Mouse (Mus musculus): ENCODE measurements around the gene Hist1h2bb. TPM values are rescaled to one million over a fixed set of nuclear protein-coding genes. Genes with fewer than 3 reads are reported as not detected.

Hist1h2bb gene
- not detected for polyA plus RNA-seq (2017; shearing (Covaris generic))

DNA sequence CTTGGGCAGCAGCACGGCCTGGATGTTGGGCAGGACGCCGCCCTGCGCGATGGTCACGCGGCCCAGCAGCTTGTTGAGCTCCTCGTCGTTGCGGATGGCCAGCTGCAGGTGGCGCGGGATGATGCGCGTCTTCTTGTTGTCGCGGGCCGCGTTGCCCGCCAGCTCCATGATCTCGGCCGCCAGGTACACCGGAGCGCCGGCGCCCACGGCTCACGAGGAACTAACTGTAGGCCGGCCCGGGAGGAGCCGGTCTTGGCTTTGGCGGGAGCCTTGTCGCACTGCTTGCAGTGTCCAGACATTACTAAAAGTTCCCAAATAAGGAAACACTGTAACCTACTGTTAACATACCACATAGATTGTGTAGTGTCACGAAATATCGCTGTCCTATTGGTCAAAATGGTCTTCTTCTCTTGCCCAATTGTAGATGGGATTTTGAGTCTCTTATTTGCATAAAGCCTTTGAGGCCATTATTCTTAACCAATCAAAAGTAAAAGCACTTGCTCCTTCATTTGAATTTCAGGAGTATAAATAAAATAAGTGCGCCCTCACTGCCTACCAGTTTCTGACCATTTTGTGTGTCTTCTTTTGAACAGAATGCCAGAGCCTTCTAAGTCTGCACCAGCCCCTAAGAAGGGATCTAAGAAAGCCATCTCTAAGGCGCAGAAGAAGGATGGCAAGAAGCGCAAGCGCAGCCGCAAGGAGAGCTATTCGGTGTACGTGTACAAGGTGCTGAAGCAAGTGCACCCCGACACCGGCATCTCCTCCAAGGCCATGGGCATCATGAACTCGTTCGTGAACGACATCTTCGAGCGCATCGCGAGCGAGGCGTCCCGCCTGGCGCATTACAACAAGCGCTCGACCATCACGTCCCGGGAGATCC, at the start of gene Hist1h2bb:
Gene Hist1h2bb, plus strand, starts transcription at position 534 of the 880 bp plus-strand sequence.

DNA sequence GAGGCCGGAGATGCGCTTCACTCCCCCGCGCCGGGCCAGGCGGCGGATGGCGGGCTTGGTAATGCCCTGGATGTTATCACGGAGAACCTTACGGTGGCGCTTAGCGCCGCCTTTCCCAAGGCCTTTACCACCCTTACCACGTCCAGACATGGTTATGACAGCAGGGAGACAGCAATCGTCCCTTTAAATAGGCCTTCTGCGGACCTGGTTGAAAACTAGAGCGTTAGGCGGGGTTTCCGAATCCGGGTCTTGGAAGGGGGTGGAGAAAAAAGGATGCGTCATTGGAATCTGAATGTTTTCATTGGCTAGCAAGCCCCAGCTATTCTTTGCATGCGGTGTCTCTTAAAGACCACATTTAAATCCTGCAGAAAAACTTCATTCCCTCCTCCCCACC, 48.2 kb upstream of the Hist1h2bb start, which contains the start of gene Hist1h4c:
Gene Hist1h4c, minus strand, starts transcription at position 155 of the 394 bp plus-strand sequence.

DNA sequence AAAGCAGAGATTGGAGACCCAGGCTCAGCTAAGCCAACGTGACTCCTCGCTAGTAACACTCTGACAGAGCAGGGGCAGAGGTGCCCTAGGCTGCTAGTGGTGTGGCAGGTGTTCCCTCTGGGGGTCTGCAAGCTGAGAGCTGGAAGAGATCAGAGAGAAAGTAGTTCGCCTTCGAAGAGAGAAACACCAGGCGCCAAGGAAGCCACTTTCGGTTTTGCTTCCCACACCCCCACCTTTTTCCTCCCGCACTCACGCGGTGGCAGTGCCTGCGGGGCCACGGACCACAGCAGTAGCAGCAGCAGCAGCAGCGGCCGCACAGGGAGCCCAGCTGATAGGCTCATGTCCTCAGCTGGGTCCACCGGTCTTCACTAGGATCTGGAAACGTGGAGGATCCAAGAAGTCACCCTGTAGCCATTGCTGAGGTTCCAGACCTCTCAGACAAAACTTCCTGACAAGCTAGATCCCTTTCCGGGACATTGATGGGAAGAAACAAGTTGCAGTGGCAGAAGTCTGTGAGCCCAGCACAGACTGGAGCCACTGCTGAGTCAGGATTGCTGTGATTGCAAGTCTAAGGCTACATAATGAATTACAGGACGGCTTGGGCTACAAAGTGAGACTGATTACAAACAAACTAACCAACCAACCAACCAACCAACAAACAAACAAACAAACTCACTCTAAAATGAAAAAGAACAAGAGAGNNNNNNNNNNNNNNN, 36.0 kb upstream of the Hist1h2bb start, which contains the start of gene Hfe:
Gene Hfe, minus strand, starts transcription at position 481 of the 716 bp plus-strand sequence.

DNA sequence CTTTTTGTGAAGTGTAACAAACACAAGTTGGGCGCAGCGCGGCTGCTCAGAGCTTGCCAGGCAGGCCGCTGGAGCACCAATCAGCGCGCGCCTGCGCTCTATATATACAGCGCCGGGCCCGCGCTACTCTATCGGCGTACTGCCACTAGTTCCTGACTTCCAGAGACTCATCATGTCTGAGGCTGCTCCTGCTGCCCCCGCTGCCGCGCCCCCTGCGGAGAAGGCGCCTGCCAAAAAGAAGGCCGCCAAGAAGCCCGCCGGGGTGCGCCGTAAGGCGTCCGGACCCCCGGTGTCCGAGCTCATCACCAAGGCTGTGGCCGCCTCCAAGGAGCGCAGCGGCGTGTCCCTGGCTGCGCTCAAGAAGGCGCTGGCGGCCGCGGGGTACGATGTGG, 7.9 kb upstream of the Hist1h2bb start, which contains the start of gene Hist1h1c:
Gene Hist1h1c, plus strand, starts transcription at position 132 of the 392 bp plus-strand sequence.

DNA sequence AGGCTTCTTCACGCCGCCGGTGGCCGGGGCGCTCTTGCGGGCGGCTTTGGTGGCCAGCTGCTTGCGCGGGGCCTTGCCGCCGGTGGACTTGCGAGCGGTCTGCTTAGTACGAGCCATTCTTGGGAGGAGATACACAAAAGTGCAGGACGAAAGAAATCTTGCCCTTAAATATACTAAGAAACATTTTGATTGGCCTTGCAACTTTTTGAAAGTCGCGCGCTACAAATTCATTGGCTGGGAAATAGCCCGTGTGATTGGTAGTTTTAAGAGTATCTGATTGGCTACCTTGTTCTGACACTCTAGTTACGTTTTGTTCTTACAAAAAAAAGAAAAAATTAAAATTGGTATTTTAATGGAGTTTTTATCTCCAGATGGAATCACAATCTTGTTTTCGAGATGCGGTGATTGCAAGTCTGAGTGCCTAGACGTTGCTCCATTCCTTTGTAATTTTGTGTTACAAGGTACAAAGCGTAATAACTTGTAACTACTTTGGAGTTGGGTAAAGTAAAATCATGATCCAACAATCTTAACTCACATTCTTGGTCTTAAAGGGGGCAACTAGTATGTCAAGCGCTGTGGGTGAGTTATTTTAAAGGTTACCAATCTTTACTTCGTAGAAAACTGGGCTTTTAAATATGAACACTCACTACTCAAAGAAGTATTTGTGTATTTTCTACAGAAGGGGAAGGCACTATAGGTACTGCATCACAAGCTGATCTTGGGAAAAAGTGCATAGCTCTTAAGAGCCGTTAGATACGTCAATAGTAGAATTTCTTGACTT, 963 bp upstream of the Hist1h2bb start, which contains the start of gene Hist1h3c:
Gene Hist1h3c, minus strand, starts transcription at position 222 of the 781 bp plus-strand sequence.

DNA sequence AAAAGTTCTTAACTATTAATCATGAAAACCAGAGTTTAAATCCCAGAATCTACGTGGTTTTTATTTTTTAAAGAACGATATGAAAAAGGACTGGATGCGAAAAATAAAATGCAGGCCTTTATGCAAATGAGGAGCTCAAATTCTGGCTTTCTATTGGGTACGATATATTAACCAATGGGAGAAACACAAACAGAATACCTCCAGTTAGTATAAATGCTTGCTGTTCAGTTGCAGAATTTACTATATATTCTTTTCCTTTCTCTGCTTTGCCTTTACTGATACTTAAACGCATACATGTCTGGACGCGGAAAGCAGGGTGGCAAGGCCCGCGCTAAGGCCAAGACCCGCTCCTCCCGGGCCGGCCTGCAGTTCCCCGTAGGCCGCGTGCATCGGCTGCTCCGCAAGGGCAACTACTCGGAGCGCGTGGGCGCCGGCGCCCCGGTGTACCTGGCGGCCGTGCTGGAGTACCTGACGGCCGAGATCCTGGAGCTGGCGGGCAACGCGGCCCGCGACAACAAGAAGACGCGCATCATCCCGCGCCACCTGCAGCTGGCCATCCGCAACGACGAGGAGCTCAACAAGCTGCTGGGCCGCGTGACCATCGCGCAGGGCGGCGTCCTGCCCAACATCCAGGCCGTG, 4.4 kb downstream of the Hist1h2bb start, which contains the start of gene Hist1h2ab:
Gene Hist1h2ab, plus strand, starts transcription at position 288 of the 639 bp plus-strand sequence.

DNA sequence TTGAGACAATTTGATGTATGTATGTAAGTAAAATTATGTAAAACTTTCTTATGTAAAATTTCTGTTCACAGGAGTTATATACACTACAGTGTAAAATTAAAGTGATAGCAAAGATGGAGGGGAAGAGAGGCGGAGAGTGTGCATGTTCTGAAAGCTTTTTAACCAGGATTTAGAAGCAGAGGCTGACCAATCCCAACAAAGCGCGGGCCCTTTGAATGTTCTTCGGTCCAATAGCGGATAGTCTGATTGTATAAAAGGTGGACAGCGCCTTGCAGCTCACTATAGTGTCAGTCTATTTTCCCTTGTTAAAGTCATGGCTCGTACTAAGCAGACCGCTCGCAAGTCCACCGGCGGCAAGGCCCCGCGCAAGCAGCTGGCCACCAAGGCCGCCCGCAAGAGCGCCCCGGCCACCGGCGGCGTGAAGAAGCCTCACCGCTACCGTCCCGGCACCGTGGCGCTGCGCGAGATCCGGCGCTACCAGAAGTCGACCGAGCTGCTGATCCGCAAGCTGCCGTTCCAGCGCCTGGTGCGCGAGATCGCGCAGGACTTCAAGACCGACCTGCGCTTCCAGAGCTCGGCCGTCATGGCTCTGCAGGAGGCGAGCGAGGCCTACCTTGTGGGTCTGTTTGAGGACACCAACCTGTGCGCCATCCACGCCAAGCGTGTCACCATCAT, 5.7 kb downstream of the Hist1h2bb start, which contains the start of gene Hist1h3b:
Gene Hist1h3b, plus strand, starts transcription at position 201 of the 675 bp plus-strand sequence.

DNA sequence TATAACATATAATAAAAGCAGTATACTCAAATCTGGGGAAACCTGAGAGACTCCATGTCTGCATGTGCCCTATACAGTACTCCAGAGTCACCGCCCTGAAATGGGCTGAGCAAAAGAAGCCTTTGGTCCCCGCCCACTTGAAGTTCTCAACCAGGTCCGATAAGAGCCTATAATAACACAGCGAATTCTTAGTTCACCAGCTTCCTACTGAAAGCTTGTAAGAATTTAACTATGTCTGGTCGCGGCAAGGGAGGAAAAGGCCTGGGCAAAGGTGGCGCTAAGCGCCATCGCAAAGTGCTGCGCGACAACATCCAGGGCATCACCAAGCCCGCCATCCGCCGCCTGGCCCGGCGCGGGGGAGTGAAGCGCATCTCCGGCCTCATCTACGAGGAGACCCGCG, 10.3 kb downstream of the Hist1h2bb start, which contains the start of gene Hist1h4b:
Gene Hist1h4b, plus strand, starts transcription at position 224 of the 400 bp plus-strand sequence.

DNA sequence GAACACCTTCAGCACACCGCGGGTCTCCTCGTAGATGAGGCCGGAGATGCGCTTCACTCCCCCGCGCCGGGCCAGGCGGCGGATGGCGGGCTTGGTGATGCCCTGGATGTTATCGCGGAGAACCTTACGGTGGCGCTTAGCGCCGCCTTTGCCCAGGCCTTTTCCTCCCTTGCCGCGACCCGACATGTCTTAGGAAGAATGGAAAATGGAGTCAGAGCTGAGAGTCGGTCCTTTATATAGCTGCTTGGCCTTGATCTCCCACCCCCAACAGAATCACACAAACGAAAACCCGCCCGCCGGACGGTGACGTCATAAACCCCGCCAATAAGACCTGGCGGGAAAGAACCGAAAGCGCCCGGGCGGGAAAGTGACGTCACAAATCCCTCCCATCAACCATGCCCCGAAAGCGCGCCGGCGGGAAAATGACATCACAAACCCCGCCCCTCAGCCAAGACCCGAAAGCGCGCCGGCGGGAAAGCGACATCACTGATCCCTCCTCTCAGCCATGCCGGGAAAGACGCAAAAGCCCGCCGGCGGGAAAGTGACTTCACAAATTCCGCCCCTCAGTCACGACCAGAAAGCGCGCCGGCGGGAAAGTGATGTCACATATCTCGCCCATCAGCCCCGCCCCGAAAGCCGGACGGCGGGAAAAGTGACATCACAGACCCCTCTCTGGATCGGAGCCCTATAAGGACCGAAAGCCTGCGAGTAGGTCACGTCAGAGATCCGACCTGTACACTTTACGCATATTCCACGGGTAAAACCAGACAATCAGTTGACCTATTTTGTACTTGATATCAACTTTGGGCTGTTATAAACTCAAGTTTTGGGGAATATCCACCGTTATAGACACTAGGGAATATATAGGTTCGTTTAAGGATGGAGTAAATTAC, 14.7 kb downstream of the Hist1h2bb start, which contains the start of gene Hist1h4a:
Gene Hist1h4a, minus strand, starts transcription at position 259 of the 893 bp plus-strand sequence.

DNA sequence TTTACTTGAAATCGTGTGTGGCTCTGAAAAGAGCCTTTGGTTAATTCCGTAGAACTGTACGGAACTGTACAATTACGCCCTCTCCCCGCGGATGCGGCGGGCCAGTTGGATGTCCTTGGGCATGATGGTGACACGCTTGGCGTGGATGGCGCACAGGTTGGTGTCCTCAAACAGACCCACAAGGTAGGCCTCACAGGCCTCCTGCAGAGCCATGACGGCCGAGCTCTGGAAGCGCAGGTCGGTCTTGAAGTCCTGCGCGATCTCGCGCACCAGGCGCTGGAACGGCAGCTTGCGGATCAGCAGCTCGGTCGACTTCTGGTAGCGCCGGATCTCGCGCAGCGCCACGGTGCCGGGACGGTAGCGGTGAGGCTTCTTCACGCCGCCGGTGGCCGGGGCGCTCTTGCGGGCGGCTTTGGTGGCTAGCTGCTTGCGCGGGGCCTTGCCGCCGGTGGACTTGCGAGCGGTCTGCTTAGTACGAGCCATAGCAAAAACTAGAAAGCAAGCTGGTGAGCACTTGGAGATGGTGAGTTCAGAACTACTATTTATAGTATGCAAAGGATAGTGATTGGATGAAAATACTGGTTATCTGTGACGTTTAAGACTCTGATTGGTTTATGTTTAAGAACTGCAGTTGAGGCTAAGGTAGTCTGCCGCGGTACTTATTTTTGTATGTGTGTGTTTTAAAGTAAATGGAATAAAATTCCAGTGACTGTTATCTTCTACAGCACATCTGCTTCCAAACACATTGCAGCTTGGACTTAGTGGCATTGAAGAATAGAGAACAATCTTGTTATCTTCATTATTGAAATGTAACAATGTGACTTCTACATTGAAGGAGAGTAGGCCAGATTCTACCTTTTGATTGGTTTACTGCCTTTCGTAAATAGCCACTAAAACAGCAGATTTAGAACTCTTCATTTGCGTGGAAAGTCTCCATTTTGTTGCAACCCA, 15.6 kb downstream of the Hist1h2bb start, which contains the start of gene Hist1h3a:
Gene Hist1h3a, minus strand, starts transcription at position 516 of the 951 bp plus-strand sequence.

DNA sequence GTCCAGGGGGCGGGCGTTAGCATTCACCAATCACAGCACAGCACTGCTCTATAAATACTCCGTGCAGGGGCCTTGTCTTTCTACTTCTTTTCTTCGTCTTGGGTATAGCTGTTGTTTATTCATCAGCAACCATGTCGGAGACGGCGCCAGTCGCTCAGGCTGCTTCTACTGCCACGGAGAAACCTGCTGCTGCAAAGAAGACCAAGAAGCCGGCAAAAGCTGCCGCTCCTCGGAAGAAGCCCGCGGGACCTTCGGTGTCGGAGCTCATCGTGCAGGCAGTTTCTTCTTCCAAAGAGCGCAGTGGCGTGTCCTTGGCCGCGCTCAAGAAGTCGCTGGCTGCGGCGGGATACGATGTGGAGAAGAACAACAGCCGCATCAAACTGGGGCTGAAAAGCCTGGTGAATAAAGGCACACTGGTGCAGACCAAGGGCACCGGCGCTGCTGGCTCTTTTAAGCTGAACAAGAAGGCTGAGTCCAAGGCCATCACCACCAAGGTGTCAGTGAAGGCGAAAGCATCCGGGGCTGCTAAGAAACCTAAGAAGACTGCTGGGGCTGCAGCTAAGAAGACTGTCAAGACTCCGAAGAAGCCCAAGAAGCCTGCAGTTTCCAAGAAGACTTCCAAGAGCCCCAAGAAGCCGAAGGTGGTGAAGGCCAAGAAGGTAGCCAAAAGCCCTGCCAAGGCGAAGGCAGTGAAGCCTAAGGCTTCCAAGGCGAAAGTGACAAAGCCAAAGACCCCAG, 17.2 kb downstream of the Hist1h2bb start, which contains the start of gene Hist1h1a:
Gene Hist1h1a, plus strand, starts transcription at position 81 of the 738 bp plus-strand sequence.

DNA sequence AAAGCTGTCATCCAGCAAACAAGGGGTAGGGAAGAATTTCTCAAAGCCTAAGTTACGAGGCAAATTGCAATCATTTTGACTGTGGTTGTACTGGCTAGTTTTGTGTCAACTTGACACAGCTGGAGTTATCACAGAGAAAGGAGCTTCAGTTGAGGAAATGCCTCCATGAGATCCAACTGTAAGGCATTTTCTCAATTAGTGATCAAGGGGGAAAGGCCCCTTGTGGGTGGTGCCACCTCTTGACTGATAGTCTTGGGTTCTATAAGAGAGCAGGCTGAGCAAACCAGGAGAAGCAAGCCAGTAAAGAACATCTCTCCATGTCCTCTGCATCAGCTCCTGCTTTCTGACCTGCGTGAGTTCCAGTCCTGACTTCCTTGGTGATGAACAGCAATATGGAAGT, 23.1 kb downstream of the Hist1h2bb start, which contains the start of gene Trim38:
Gene Trim38, plus strand, starts transcription at position 301 of the 400 bp plus-strand sequence.

Other genes starting within 250 kb of the Hist1h2bb start
- 5.1 TPM for gene Hist1h4h, start 215.7 kb upstream of the Hist1h2bb start, polyA plus RNA-seq (2017; shearing (Covaris generic))
- gene Hist1h2af, start 212.8 kb upstream of the Hist1h2bb start, polyA plus RNA-seq (2017; shearing (Covaris generic)): not detected
- gene Hist1h3g, start 211.3 kb upstream of the Hist1h2bb start, polyA plus RNA-seq (2017; shearing (Covaris generic)): 0.53 TPM
- not detected for gene Hist1h2bh, start 203.3 kb upstream of the Hist1h2bb start, polyA plus RNA-seq (2017; shearing (Covaris generic))
- 0.37 TPM for gene Hist1h3f, start 202.7 kb upstream of the Hist1h2bb start, polyA plus RNA-seq (2017; shearing (Covaris generic))
- gene Hist1h4f, start 195.1 kb upstream of the Hist1h2bb start, polyA plus RNA-seq (2017; shearing (Covaris generic)): 0.66 TPM
- gene Hist1h1d, start 193.5 kb upstream of the Hist1h2bb start, polyA plus RNA-seq (2017; shearing (Covaris generic)): 0.60 TPM
- 2.0 TPM for gene Hist1h3e, start 184.4 kb upstream of the Hist1h2bb start, polyA plus RNA-seq (2017; shearing (Covaris generic))
- gene Hist1h2ae, start 175.5 kb upstream of the Hist1h2bb start, polyA plus RNA-seq (2017; shearing (Covaris generic)): 4.5 TPM
- gene Hist1h2bg, start 175.3 kb upstream of the Hist1h2bb start, polyA plus RNA-seq (2017; shearing (Covaris generic)): 3.0 TPM
- 0.68 TPM for gene Hist1h2bf, start 172.5 kb upstream of the Hist1h2bb start, polyA plus RNA-seq (2017; shearing (Covaris generic))
- not detected for gene Hist1h2ad, start 172.4 kb upstream of the Hist1h2bb start, polyA plus RNA-seq (2017; shearing (Covaris generic))
- 0.18 TPM for gene Hist1h3d, start 171.0 kb upstream of the Hist1h2bb start, polyA plus RNA-seq (2017; shearing (Covaris generic))
- gene Hist1h4d, start 165.1 kb upstream of the Hist1h2bb start, polyA plus RNA-seq (2017; shearing (Covaris generic)): 17.1 TPM
- gene Hist1h2be, start 125.6 kb upstream of the Hist1h2bb start, polyA plus RNA-seq (2017; shearing (Covaris generic)): 3.0 TPM
- gene Hist1h1e, start 124.2 kb upstream of the Hist1h2bb start, polyA plus RNA-seq (2017; shearing (Covaris generic)): 13.2 TPM
- gene Hist1h2ac, start 62.8 kb upstream of the Hist1h2bb start, polyA plus RNA-seq (2017; shearing (Covaris generic)): 0.59 TPM
- gene Hist1h2bc, start 62.5 kb upstream of the Hist1h2bb start, polyA plus RNA-seq (2017; shearing (Covaris generic)): 10.5 TPM
- not detected for gene Hist1h1t, start 50.9 kb upstream of the Hist1h2bb start, polyA plus RNA-seq (2017; shearing (Covaris generic))
- gene Hist1h4c, start 48.3 kb upstream of the Hist1h2bb start, polyA plus RNA-seq (2017; shearing (Covaris generic)): 5.3 TPM
- 0.74 TPM for gene Hfe, start 35.9 kb upstream of the Hist1h2bb start, polyA plus RNA-seq (2017; shearing (Covaris generic))
- gene Hist1h1c, start 7.9 kb upstream of the Hist1h2bb start, polyA plus RNA-seq (2017; shearing (Covaris generic)): 23.2 TPM
- gene Hist1h3c, start 1.1 kb upstream of the Hist1h2bb start, polyA plus RNA-seq (2017; shearing (Covaris generic)): 0.38 TPM
- 1.7 TPM for gene Hist1h2ab, start 4.4 kb downstream of the Hist1h2bb start, polyA plus RNA-seq (2017; shearing (Covaris generic))
- not detected for gene Hist1h3b, start 5.5 kb downstream of the Hist1h2bb start, polyA plus RNA-seq (2017; shearing (Covaris generic))
- 14.5 TPM for gene Hist1h4b, start 10.3 kb downstream of the Hist1h2bb start, polyA plus RNA-seq (2017; shearing (Covaris generic))
- gene Hist1h4a, start 14.5 kb downstream of the Hist1h2bb start, polyA plus RNA-seq (2017; shearing (Covaris generic)): not detected
- 4.0 TPM for gene Hist1h3a, start 15.7 kb downstream of the Hist1h2bb start, polyA plus RNA-seq (2017; shearing (Covaris generic))
- gene Hist1h1a, start 16.9 kb downstream of the Hist1h2bb start, polyA plus RNA-seq (2017; shearing (Covaris generic)): 1.1 TPM
- gene Trim38, start 23.2 kb downstream of the Hist1h2bb start, polyA plus RNA-seq (2017; shearing (Covaris generic)): not detected
- gene Slc17a2, start 60.3 kb downstream of the Hist1h2bb start, polyA plus RNA-seq (2017; shearing (Covaris generic)): not detected
- gene Slc17a3, start 92.7 kb downstream of the Hist1h2bb start, polyA plus RNA-seq (2017; shearing (Covaris generic)): not detected
- gene Slc17a1, start 121.0 kb downstream of the Hist1h2bb start, polyA plus RNA-seq (2017; shearing (Covaris generic)): not detected
- not detected for gene Slc17a4, start 168.3 kb downstream of the Hist1h2bb start, polyA plus RNA-seq (2017; shearing (Covaris generic))
- gene Hist1h2ba, start 187.4 kb downstream of the Hist1h2bb start, polyA plus RNA-seq (2017; shearing (Covaris generic)): not detected
- not detected for gene Hist1h2aa, start 187.7 kb downstream of the Hist1h2bb start, polyA plus RNA-seq (2017; shearing (Covaris generic))
- gene Scgn, start 244.5 kb downstream of the Hist1h2bb start, polyA plus RNA-seq (2017; shearing (Covaris generic)): not detected

Measured in CD4-positive, CD25-positive, alpha-beta regulatory T cell (primary cell).